ENCODE assay signal across 9 mouse cellular contexts in genomic region chr5:32614691-32615090, GRCm38 (mm10). TPM values are rescaled to one million over a fixed set of nuclear protein-coding genes. Genes with fewer than 3 reads are reported as not detected.
A peak's percentile ranks its signal among the peaks of the same experiment; 100 is the strongest.
DNase-seq lines count a peak whose midpoint lies in the region; ATAC-seq and TF ChIP-seq lines count a peak whose summit lies in the region.
"Had no signal": no experiment of that assay in that cellular context is flagged by ENCODE, and none has a peak within 500 bp of the region (broad histone marks: within the 10 kb centered on the region; RNA-seq: fewer than 3 reads in every experiment).

No protein-coding gene starts in this region.

- 39% methylated on average over 4 of the region's 4 CpGs for WGBS in forebrain, embryonic 14.5 days
- WGBS in hindbrain, embryonic 16.5 days: 44% methylated on average over 4 of the region's 4 CpGs
- 59% methylated on average over 4 of the region's 4 CpGs for WGBS in midbrain, embryonic 15.5 days

- peaks cover 47% of the 10 kb centered on the region for H3K4me1 ChIP-seq in E14TG2a.4 (replicated peaks; ENCODE audit: low read depth, low read length)
- peaks cover 8% of the 10 kb centered on the region for H3K4me1 ChIP-seq in forebrain, embryonic 14.5 days (ENCODE audit: control insufficient read depth, insufficient read depth, low read length)
- peaks cover 2% of the 10 kb centered on the region; the same call in 1 of the 2 replicates for H3K4me1 ChIP-seq in hindbrain, embryonic 16.5 days (ENCODE audit: control insufficient read depth, insufficient read depth, low read depth, low read length)
- peaks cover 18% of the 10 kb centered on the region; the same call in 1 of the 2 replicates for H3K4me1 ChIP-seq in midbrain, embryonic 15.5 days

- H3K36me3 ChIP-seq in E14TG2a.4 (ENCODE audit: insufficient read depth, low read length): no peaks in the 10 kb centered on the region
- H3K36me3 ChIP-seq in forebrain, embryonic 14.5 days (ENCODE audit: control insufficient read depth, insufficient read depth, low read length): no peaks in the 10 kb centered on the region
- no peaks in the 10 kb centered on the region for H3K36me3 ChIP-seq in hindbrain, embryonic 16.5 days (ENCODE audit: control insufficient read depth, insufficient read depth, low read length)
- H3K36me3 ChIP-seq in midbrain, embryonic 15.5 days (replicated peaks): no peaks in the 10 kb centered on the region
- H3K36me3 ChIP-seq: liver, embryonic 15.5 days had no signal

- ATAC-seq in forebrain, embryonic 14.5 days: peak; percentile 74
- ATAC-seq in hindbrain, embryonic 16.5 days: peak; percentile 46; the same call in 1 of the 2 replicates
- ATAC-seq in midbrain, embryonic 15.5 days (replicated peaks): no peak

- no peak for TF ChIP-seq CTCF in E14TG2a.4 (conservative IDR thresholded peaks at IDR 0.05; ENCODE audit: low read length)

- no peaks in the 10 kb centered on the region for H3K27me3 ChIP-seq in E14TG2a.4 (ENCODE audit: insufficient read depth, low read length)
- H3K27me3 ChIP-seq in forebrain, embryonic 14.5 days (replicated peaks; ENCODE audit: control insufficient read depth, insufficient read depth, low read length): no peaks in the 10 kb centered on the region
- H3K27me3 ChIP-seq in hindbrain, embryonic 16.5 days (replicated peaks; ENCODE audit: control insufficient read depth, insufficient read depth, low read length): no peaks in the 10 kb centered on the region
- no peaks in the 10 kb centered on the region for H3K27me3 ChIP-seq in midbrain, embryonic 15.5 days (replicated peaks)

- peak overlapping the region; percentile 60 for H3K4me3 ChIP-seq in E14TG2a.4 (replicated peaks; ENCODE audit: low read length)
- H3K4me3 ChIP-seq in forebrain, embryonic 14.5 days (ENCODE audit: low read depth, low read length): no peak overlapping the region
- H3K4me3 ChIP-seq in hindbrain, embryonic 16.5 days (ENCODE audit: low read length): no peak overlapping the region
- no peak overlapping the region for H3K4me3 ChIP-seq in midbrain, embryonic 15.5 days
- H3K4me3 ChIP-seq: liver, embryonic 15.5 days had no signal

- no peak overlapping the region for H3K4me2 ChIP-seq in forebrain, embryonic 14.5 days (ENCODE audit: low read length)
- H3K4me2 ChIP-seq in hindbrain, embryonic 16.5 days (ENCODE audit: low read length): peak overlapping the region; percentile 18
- H3K4me2 ChIP-seq in midbrain, embryonic 15.5 days: no peak overlapping the region
- H3K4me2 ChIP-seq: liver, embryonic 15.5 days had no signal

- H3K27ac ChIP-seq in forebrain, embryonic 14.5 days (ENCODE audit: low read depth, low read length): peak overlapping the region; percentile 76
- H3K27ac ChIP-seq in hindbrain, embryonic 16.5 days (ENCODE audit: low read depth, low read length): peak overlapping the region; percentile 48; the same call in 1 of the 2 replicates
- H3K27ac ChIP-seq in midbrain, embryonic 15.5 days: peak overlapping the region; percentile 44
- H3K27ac ChIP-seq: liver, embryonic 15.5 days had no signal

- H3K9ac ChIP-seq in forebrain, embryonic 14.5 days (ENCODE audit: low read length): 0 out of 2 replicates have a peak overlapping the region, but pooled peaks have one; percentile 17
- no peak overlapping the region for H3K9ac ChIP-seq in hindbrain, embryonic 16.5 days (ENCODE audit: low read depth, low read length)
- no peak overlapping the region for H3K9ac ChIP-seq in midbrain, embryonic 15.5 days
- H3K9ac ChIP-seq: liver, embryonic 15.5 days had no signal

- H3K9me3 ChIP-seq in E14TG2a.4 (ENCODE audit: low read length): no peaks in the 10 kb centered on the region
- H3K9me3 ChIP-seq in forebrain, embryonic 14.5 days (replicated peaks; ENCODE audit: control insufficient read depth, low read length): no peaks in the 10 kb centered on the region
- H3K9me3 ChIP-seq in hindbrain, embryonic 16.5 days (ENCODE audit: control insufficient read depth, low read length): no peaks in the 10 kb centered on the region
- H3K9me3 ChIP-seq in midbrain, embryonic 15.5 days: no peaks in the 10 kb centered on the region
- H3K9me3 ChIP-seq: liver, embryonic 15.5 days had no signal

- peak; percentile 18 to 22 for DNase-seq in adrenal gland, postnatal 36 days
- DNase-seq in adrenal gland, adult 18-20 months (ENCODE audit: low spot score in 2 of 2): no peak
- DNase-seq in forebrain, embryonic 14.5 days (ENCODE audit: low spot score): peak; percentile 87
- no peak for DNase-seq in natural killer cell, adult 2 months (ENCODE audit: low spot score in 2 of 2)
- no peak for DNase-seq in thymus, postnatal 14 days

RNA-seq across cellular contexts. Expression of gene Yes1, which starts 3.7 kb away (rescaled TPM):
- 10 to 100 TPM; 42.1 to 52.6 TPM for total RNA-seq in adrenal gland, postnatal 36 days (2021)
- 10 to 100 TPM; 32.7 to 44.0 TPM for total RNA-seq in adrenal gland, adult 18-20 months (2021)
- polyA plus RNA-seq in forebrain, embryonic 14.5 days (2014; fragmentation: Nextera tagmentation; extraction: Ambion mirVana): 19.1 and 23.0 TPM in 2 replicates
- 16.9 and 18.1 TPM in 2 replicates for polyA plus RNA-seq in hindbrain, embryonic 16.5 days (2015; fragmentation: Nextera tagmentation; extraction: Ambion mirVana)
- polyA plus RNA-seq in midbrain, embryonic 15.5 days (2015; fragmentation: Nextera tagmentation; extraction: Ambion mirVana): 19.7 and 20.3 TPM in 2 replicates

Comparison
In these comparisons a context has a peak if more than half of its experiments do, and no peak if none do; other contexts are left out.
1. DNase-seq: peak in adrenal gland, postnatal 36 days (2 of 2) and forebrain, embryonic 14.5 days (single experiment); none in adrenal gland, adult 18-20 months (0 of 2), natural killer cell, adult 2 months (0 of 2) and thymus, postnatal 14 days (single experiment).
2. Peak in every context shown above with its lines, with median percentiles within 50 percentile points of each other: H3K27ac ChIP-seq.